Mouse (Mus musculus): ENCODE results near the gene Olfr1016.

DNA sequence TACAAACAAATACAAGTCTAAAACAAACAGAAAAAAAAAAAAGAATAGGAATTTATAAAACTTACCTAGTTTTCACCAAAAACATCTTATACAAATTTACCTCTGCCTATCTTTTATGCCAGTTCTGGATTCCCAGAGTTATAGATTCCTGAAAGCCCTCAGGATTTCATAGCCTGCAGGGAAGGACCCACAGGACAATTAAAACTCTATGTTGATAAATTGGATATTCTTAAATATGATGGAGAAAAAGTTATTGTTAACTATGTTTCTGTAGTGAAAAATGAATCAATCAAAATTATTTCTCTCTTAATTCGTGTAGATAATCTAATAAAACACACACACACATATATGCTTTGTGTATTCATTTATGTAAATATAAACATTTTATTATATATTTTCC, 39.7 kb downstream of the Olfr1016 start, which contains the start of gene Olfr1012:
- no peak for TF ChIP-seq MAX (IDR thresholded peaks at IDR 0.05; ENCODE audit: low read depth)
- no peak for TF ChIP-seq SRF (IDR thresholded peaks at IDR 0.05; ENCODE audit: control insufficient read depth, insufficient read length, low read depth)
- no peak for TF ChIP-seq POLR2AphosphoS2 (IDR thresholded peaks at IDR 0.05; ENCODE audit: insufficient read length, low read depth)
- no peak for TF ChIP-seq POLR2A (IDR thresholded peaks at IDR 0.05; ENCODE audit: insufficient read length, low read depth)

Measured in myocyte (in vitro differentiated cells).